Mouse (Mus musculus) adrenal gland, adult 10 weeks (tissue): ENCODE results near the gene Ugt2a1. TPM values are rescaled to one million over a fixed set of nuclear protein-coding genes. Genes with fewer than 3 reads are reported as not detected.

Source experiments
- polyA plus RNA-seq: library from polyadenylated mRNA; stranded (reverse); fragments of 350-450 nt; fragmentation: Illumina TruSeq; extraction: RNeasy Lipid Tissue Mini Kit (QIAGEN cat#74804); gene quantifications from one replicate; pipeline ENCODE4 v1.2.3, GENCODE M21; 2014; ENCODE audit warnings: low read depth, low replicate concordance

Gene Ugt2a1
- polyA plus RNA-seq = not detected

GRCm38 (mm10) chr5:87490771-87491170, at the start of gene Ugt2a1:
TSS of gene Ugt2a1 (minus strand) at chr5:87490871.

GRCm38 (mm10) chr5:87538111-87538510, 47.4 kb upstream of the Ugt2a1 start, which contains the start of gene Sult1b1:
TSS of gene Sult1b1 (minus strand) at chr5:87538195.

GRCm38 (mm10) chr5:87486706-87487105, 4.0 kb downstream of the Ugt2a1 start, which contains the start of gene Gm43638:
TSS of gene Gm43638 (minus strand) at chr5:87486806.

GRCm38 (mm10) chr5:87482160-87482559, 8.5 kb downstream of the Ugt2a1 start, which contains the start of gene Ugt2a2:
TSS of gene Ugt2a2 (minus strand) at chr5:87482260.

GRCm38 (mm10) chr5:87424041-87424440, 66.6 kb downstream of the Ugt2a1 start, which contains the start of gene Ugt2b38:
TSS of gene Ugt2b38 (minus strand) at chr5:87424203.

Other genes starting within 250 kb of the Ugt2a1 start
- not detected for gene Ugt2b37, start 236.1 kb downstream of the Ugt2a1 start, polyA plus RNA-seq
- not detected for gene Ugt2a3, start 153.7 kb downstream of the Ugt2a1 start, polyA plus RNA-seq
- not detected for gene Ugt2b38, start 66.7 kb downstream of the Ugt2a1 start, polyA plus RNA-seq
- gene Ugt2a2, start 8.6 kb downstream of the Ugt2a1 start, polyA plus RNA-seq = not detected
- gene Gm43638, start 4.1 kb downstream of the Ugt2a1 start, polyA plus RNA-seq = not detected
- gene Sult1b1, start 47.3 kb upstream of the Ugt2a1 start, polyA plus RNA-seq = not detected
- gene Sult1d1, start 78.2 kb upstream of the Ugt2a1 start, polyA plus RNA-seq = not detected
- 0.82 TPM for gene Sult1e1, start 100.7 kb upstream of the Ugt2a1 start, polyA plus RNA-seq
- not detected for gene Csn1s1, start 175.3 kb upstream of the Ugt2a1 start, polyA plus RNA-seq
- not detected for gene Csn2, start 208.8 kb upstream of the Ugt2a1 start, polyA plus RNA-seq